Mouse (Mus musculus) limb, embryonic 14.5 days (tissue): Measurements from ENCODE around the gene Zbtb20. TPM values are rescaled to one million over a fixed set of nuclear protein-coding genes. Genes with fewer than 3 reads are reported as not detected.

Experiments used
- ATAC-seq: fragments of 200-750 bp; cut with Nextera tagmentation; 2 replicates; pipeline ENCODE4 v1.8.0; 2017; ENCODE audit warnings: low read depth, moderate number of reproducible peaks, moderate TSS enrichment; ENCODE audit not compliant: low FRiP score
- DNase-seq: peaks from one replicate; pipeline ENCODE4 v3.0.0-alpha.2; 2015; ENCODE audit warnings: low spot score
- H3K27ac ChIP-seq: fragments of 300-500 bp; sonication (generic); replicated peaks from 2 replicates; pipeline ENCODE4 v1.5.1; 2014; ENCODE audit warnings: low read depth, mild to moderate bottlenecking, low read length, moderate library complexity, mixed read lengths
- H3K27me3 ChIP-seq: fragments of 300-500 bp; sonication (generic); 2 replicates; pipeline ENCODE4 v1.6.1; 2014; ENCODE audit warnings: low read length, mixed read lengths; ENCODE audit not compliant: control insufficient read depth, insufficient read depth
- H3K36me3 ChIP-seq: fragments of 300-500 bp; sonication (generic); 2 replicates; pipeline ENCODE4 v1.6.1; 2014; ENCODE audit warnings: mild to moderate bottlenecking, low read length, moderate library complexity, mixed read lengths; ENCODE audit not compliant: control insufficient read depth, insufficient read depth
- H3K4me1 ChIP-seq: fragments of 300-500 bp; sonication (generic); 2 replicates; pipeline ENCODE4 v1.6.1; 2014; ENCODE audit warnings: antibody characterized with exemption, low read length, mixed read lengths; ENCODE audit not compliant: control insufficient read depth, insufficient read depth
- H3K4me2 ChIP-seq: fragments of 300-500 bp; sonication (generic); replicated peaks from 2 replicates; pipeline ENCODE4 v1.6.1; 2014; ENCODE audit warnings: low read depth, mild to moderate bottlenecking, low read length, moderate library complexity; ENCODE audit not compliant: severe bottlenecking
- H3K4me3 ChIP-seq: fragments of 300-500 bp; sonication (generic); replicated peaks from 2 replicates; pipeline ENCODE4 v1.5.1; 2014; ENCODE audit warnings: low read length
- H3K9ac ChIP-seq: fragments of 300-500 bp; sonication (generic); 2 replicates; pipeline ENCODE4 v1.6.1; 2014; ENCODE audit warnings: mild to moderate bottlenecking, low read depth, low read length, moderate library complexity; ENCODE audit not compliant: severe bottlenecking
- H3K9me3 ChIP-seq: fragments of 300-500 bp; sonication (generic); 2 replicates; pipeline ENCODE4 v1.6.1; 2016; ENCODE audit warnings: low read length; ENCODE audit not compliant: control insufficient read depth
- POLR2A ChIP-seq: fragments of 200-500 bp; IDR thresholded peaks from 2 replicates; pipeline ENCODE4 v1.8.0; 2012; ENCODE audit warnings: inconsistent platforms, mild to moderate bottlenecking, moderate library complexity, borderline replicate concordance; ENCODE audit not compliant: insufficient read depth, insufficient read length; ENCODE audit errors: extremely low read depth
- WGBS: fragments of 180-500 bp; shearing (Covaris S2); extraction: QIAGEN DNeasy Blood & Tissue Kit; methylation state at CpG from one replicate; pipeline ENCODE4 v1.1.7; 2014; 5-methylcytosine and 5-hydroxymethylcytosine counted together
- polyA plus RNA-seq, 2 experiments: library from polyadenylated mRNA; depleted of rRNA in 1 of 2; stranded (reverse) in 1 of 2; unstranded in 1 of 2; fragments of >200 nt; fragmentation: Nextera tagmentation in 1 of 2; extraction: Ambion mirVana in 1 of 2; gene quantifications; 2 replicates each; pipeline versions ENCODE4 v1.2.1 to v1.2.3; 2012 to 2014

Zbtb20 gene
- polyA plus RNA-seq, 2 experiments: 2.5 to 17.6 TPM

DNA sequence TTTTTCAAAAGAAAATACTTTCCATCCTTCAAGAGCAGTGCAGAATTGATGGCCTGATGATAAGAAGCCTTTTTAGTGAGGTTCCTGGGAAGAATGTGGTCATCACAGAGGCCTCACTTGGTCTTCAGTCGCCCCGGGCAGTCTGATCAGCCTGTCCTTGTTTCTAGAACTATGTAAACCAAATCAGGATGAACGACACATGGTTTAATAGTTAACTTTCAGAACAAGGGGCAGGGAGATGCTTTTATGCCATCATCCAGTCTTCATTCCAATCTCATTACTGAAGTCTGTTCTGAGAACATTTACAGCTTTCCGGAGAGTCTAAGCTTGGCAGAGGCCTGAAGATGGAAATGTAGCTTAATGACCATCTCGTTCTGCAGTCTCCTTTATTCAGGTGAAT is 371.3 kb downstream of the Zbtb20 start:
- no peak for ATAC-seq
- no peaks in the 10 kb centered on the region for H3K36me3 ChIP-seq
- TF ChIP-seq POLR2A: no peak
- H3K27ac ChIP-seq: no peak overlapping the region
- no peak overlapping the region for H3K9ac ChIP-seq
- H3K4me2 ChIP-seq: no peak overlapping the region
- DNase-seq: no peak
- 77% methylated on average over 5 of the region's 5 CpGs for WGBS
- H3K27me3 ChIP-seq: no peaks in the 10 kb centered on the region
- H3K4me1 ChIP-seq: no peaks in the 10 kb centered on the region
- no peak overlapping the region for H3K4me3 ChIP-seq
- no peaks in the 10 kb centered on the region for H3K9me3 ChIP-seq

- no peaks in the 10 kb centered on the region for H3K27me3 ChIP-seq
- H3K4me1 ChIP-seq: no peaks in the 10 kb centered on the region
- no peak overlapping the region for H3K27ac ChIP-seq
- DNase-seq (no peak), ATAC-seq (no peak)
- no peak overlapping the region for H3K4me3 ChIP-seq
- TF ChIP-seq POLR2A: no peak
- H3K4me2 ChIP-seq: no peak overlapping the region
- H3K9ac ChIP-seq: no peak overlapping the region
- WGBS: 42% methylated on average over 2 of the region's 2 CpGs
- no peaks in the 10 kb centered on the region for H3K36me3 ChIP-seq
- H3K9me3 ChIP-seq: no peaks in the 10 kb centered on the region
Measured at GRCm38 (mm10) chr16:43253077-43253476, 377.4 kb downstream of the Zbtb20 start.

- no peak for TF ChIP-seq POLR2A
- no peaks in the 10 kb centered on the region for H3K9me3 ChIP-seq
- H3K4me2 ChIP-seq: no peak overlapping the region
- H3K36me3 ChIP-seq: no peaks in the 10 kb centered on the region
- H3K4me3 ChIP-seq: no peak overlapping the region
- no peaks in the 10 kb centered on the region for H3K4me1 ChIP-seq
- 86% methylated on average over 4 of the region's 4 CpGs for WGBS
- ATAC-seq (no peak), DNase-seq (no peak)
- H3K9ac ChIP-seq: no peak overlapping the region
- no peak overlapping the region for H3K27ac ChIP-seq
- H3K27me3 ChIP-seq: no peaks in the 10 kb centered on the region
Measured at GRCm38 (mm10) chr16:43253746-43254145, 378.1 kb downstream of the Zbtb20 start.

DNA sequence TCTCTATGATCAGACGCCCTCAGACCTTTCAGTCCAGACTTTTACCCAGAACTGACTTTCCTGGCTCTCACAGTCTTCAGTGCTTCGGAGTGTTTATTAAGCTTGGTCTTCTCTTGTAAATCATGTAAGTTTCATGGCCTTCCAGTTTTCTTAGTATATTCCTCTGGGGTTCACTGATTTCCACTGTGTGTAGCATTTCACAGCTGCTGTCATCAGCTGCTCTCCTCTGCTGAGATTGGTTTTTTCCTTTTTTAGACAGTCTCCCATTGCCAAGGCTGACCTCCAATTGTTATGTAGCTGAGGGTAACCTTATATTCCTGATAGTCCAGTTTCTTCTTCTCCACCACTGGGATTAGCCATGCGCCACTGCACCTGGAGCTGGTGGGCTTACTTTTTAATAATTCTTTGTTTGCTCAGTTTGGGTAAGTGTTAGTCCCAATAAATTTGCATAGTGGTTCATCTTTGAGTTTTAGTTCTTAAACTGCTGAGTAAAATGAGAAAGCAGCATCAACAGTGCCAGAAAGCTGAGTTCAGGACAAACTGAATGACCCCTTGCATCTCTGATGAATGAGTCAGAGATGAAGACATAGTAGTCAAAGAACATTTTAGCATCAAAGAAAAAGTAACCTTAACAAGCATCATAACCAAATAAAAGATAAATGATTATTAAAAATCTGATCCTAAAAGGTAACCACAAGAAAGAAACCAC is 380.7 kb downstream of the Zbtb20 start:
- 78% methylated on average over 3 of the region's 3 CpGs for WGBS
- Histone ChIP-seq H3K9ac (no peak overlapping the region), H3K9me3 (no peaks in the 10 kb centered on the region), H3K27me3 (no peaks in the 10 kb centered on the region), H3K36me3 (no peaks in the 10 kb centered on the region), H3K4me3 (no peak overlapping the region), H3K27ac (no peak overlapping the region; the same call in 1 of the 2 replicates), H3K4me2 (no peak overlapping the region), H3K4me1 (no peaks in the 10 kb centered on the region)
- no peak for TF ChIP-seq POLR2A
- no peak for DNase-seq
- ATAC-seq: no peak

- Histone ChIP-seq H3K9me3 (no peaks in the 10 kb centered on the region), H3K4me3 (no peak overlapping the region), H3K4me2 (no peak overlapping the region), H3K4me1 (no peaks in the 10 kb centered on the region), H3K27me3 (no peaks in the 10 kb centered on the region), H3K27ac (no peak overlapping the region), H3K36me3 (no peaks in the 10 kb centered on the region), H3K9ac (no peak overlapping the region)
- no peak for TF ChIP-seq POLR2A
- no peak for ATAC-seq
- WGBS: 24% methylated on average over 1 of the region's 1 CpGs
- DNase-seq: no peak
Measured at GRCm38 (mm10) chr16:43256900-43257281, 381.2 kb downstream of the Zbtb20 start.
